Mouse (Mus musculus) stomach, postnatal 0 days (tissue): ENCODE measurements around the gene Olfr1341.

Experiments
- CTCF ChIP-seq: IDR thresholded peaks from 2 replicates; pipeline ENCODE4 v1.5.1; 2016; ENCODE audit warnings: antibody characterized with exemption, low read depth, mild to moderate bottlenecking, moderate library complexity
- EP300 ChIP-seq: optimal IDR thresholded peaks from 2 replicates; pipeline ENCODE3; 2016; ENCODE audit warnings: antibody characterized with exemption

DNA sequence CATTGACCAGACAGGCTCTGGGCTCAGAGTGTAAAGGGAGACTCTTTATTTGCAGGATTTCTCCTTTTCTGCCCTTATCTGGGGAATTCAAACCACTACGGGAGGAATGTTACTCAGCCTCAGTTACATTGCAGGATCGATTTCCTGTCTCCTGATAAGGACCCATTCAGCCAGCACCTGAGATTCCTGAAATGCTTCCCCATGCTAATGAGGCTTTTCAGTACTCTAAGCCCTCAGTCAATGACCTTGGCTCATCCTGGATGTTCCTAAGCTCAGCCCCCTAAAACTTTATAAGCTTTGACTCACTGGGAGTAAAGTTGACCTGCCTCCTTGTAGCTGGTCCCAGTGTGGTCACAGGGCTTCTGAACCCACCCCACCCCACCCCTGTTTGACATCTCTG lies 16.2 kb upstream of the Olfr1341 start:
- TF ChIP-seq CTCF (no peak), EP300 (no peak)
